Mouse (Mus musculus): ENCODE data around the gene Akt3. TPM values are rescaled to one million over a fixed set of nuclear protein-coding genes. Genes with fewer than 3 reads are reported as not detected.

Akt3 gene
- polyA plus RNA-seq, 1 experiment from 2014 or later, result 9.8 TPM

- Histone ChIP-seq H3K27ac (replicated peaks; ENCODE audit: low read depth, low read length) (no peak overlapping the region), H3K27me3 (ENCODE audit: control insufficient read depth, insufficient read depth, low read length) (no peaks in the 10 kb centered on the region), H3K9me3 (ENCODE audit: control insufficient read depth, low read length) (no peaks in the 10 kb centered on the region), H3K4me2 (ENCODE audit: low read depth, severe bottlenecking) (no peak overlapping the region), H3K9ac (ENCODE audit: low read length) (no peak overlapping the region), H3K4me1 (ENCODE audit: control insufficient read depth, insufficient read depth, low read length) (no peaks in the 10 kb centered on the region), H3K4me3 (ENCODE audit: low read depth, low read length) (no peak overlapping the region), H3K36me3 (ENCODE audit: control insufficient read depth, insufficient read depth, low read length) (no peaks in the 10 kb centered on the region)
- DNase-seq (ENCODE audit: low spot score) (no peak), ATAC-seq (ENCODE audit: insufficient number of reproducible peaks, low FRiP score, low TSS enrichment, low read depth) (no peak)
- 88% methylated on average over 8 of the region's 8 CpGs for WGBS
Measured at GRCm38 (mm10) chr1:177126674-177127073, 131.3 kb downstream of the Akt3 start.

- Histone ChIP-seq H3K9ac (ENCODE audit: low read length) (no peak overlapping the region), H3K36me3 (ENCODE audit: control insufficient read depth, insufficient read depth, low read length) (no peaks in the 10 kb centered on the region), H3K4me3 (ENCODE audit: low read depth, low read length) (no peak overlapping the region), H3K4me1 (ENCODE audit: control insufficient read depth, insufficient read depth, low read length) (no peaks in the 10 kb centered on the region), H3K9me3 (ENCODE audit: control insufficient read depth, low read length) (no peaks in the 10 kb centered on the region), H3K27me3 (ENCODE audit: control insufficient read depth, insufficient read depth, low read length) (no peaks in the 10 kb centered on the region), H3K27ac (replicated peaks; ENCODE audit: low read depth, low read length) (no peak overlapping the region), H3K4me2 (ENCODE audit: low read depth, severe bottlenecking) (no peak overlapping the region)
- 77% methylated on average over 2 of the region's 2 CpGs for WGBS
- no peak for DNase-seq (ENCODE audit: low spot score)
- ATAC-seq (ENCODE audit: insufficient number of reproducible peaks, low FRiP score, low TSS enrichment, low read depth), result no peak
Measured at GRCm38 (mm10) chr1:177110665-177111271, 147.2 kb downstream of the Akt3 start.

- no peaks in the 10 kb centered on the region for H3K27me3 ChIP-seq (ENCODE audit: control insufficient read depth, insufficient read depth, low read length)
- no peak overlapping the region for H3K4me2 ChIP-seq (ENCODE audit: low read depth, severe bottlenecking)
Measured at GRCm38 (mm10) chr1:177090465-177090864, 167.5 kb downstream of the Akt3 start.

GRCm38 (mm10) chr1:177089515-177089914 is 168.5 kb downstream of the Akt3 start:
- H3K9me3 ChIP-seq (ENCODE audit: control insufficient read depth, low read length), result no peaks in the 10 kb centered on the region
- H3K36me3 ChIP-seq (ENCODE audit: control insufficient read depth, insufficient read depth, low read length), result no peaks in the 10 kb centered on the region
- no peak overlapping the region for H3K9ac ChIP-seq (ENCODE audit: low read length)
- ATAC-seq (ENCODE audit: insufficient number of reproducible peaks, low FRiP score, low TSS enrichment, low read depth) (no peak), DNase-seq (ENCODE audit: low spot score) (no peak)
- H3K4me3 ChIP-seq (ENCODE audit: low read depth, low read length), result no peak overlapping the region
- WGBS, result 85% methylated on average over 3 of the region's 3 CpGs
- no peak overlapping the region for H3K27ac ChIP-seq (replicated peaks; ENCODE audit: low read depth, low read length)
- no peaks in the 10 kb centered on the region for H3K27me3 ChIP-seq (ENCODE audit: control insufficient read depth, insufficient read depth, low read length)
- H3K4me1 ChIP-seq (ENCODE audit: control insufficient read depth, insufficient read depth, low read length), result no peaks in the 10 kb centered on the region
- H3K4me2 ChIP-seq (ENCODE audit: low read depth, severe bottlenecking), result no peak overlapping the region

More at GRCm38 (mm10) chr1:177090465-177090864, 167.5 kb downstream of the Akt3 start:
- Histone ChIP-seq H3K27ac (replicated peaks; ENCODE audit: low read depth, low read length) (no peak overlapping the region), H3K36me3 (ENCODE audit: control insufficient read depth, insufficient read depth, low read length) (no peaks in the 10 kb centered on the region), H3K9me3 (ENCODE audit: control insufficient read depth, low read length) (no peaks in the 10 kb centered on the region), H3K9ac (ENCODE audit: low read length) (no peak overlapping the region), H3K4me1 (ENCODE audit: control insufficient read depth, insufficient read depth, low read length) (no peaks in the 10 kb centered on the region), H3K4me3 (ENCODE audit: low read depth, low read length) (no peak overlapping the region)
- 94% methylated on average over 5 of the region's 5 CpGs for WGBS
- ATAC-seq (ENCODE audit: insufficient number of reproducible peaks, low FRiP score, low TSS enrichment, low read depth) (no peak), DNase-seq (ENCODE audit: low spot score) (no peak)

GRCm38 (mm10) chr1:177089048-177089447 is 169.0 kb downstream of the Akt3 start:
- H3K4me3 ChIP-seq (ENCODE audit: low read depth, low read length), result no peak overlapping the region
- no peak for DNase-seq (ENCODE audit: low spot score)
- H3K9ac ChIP-seq (ENCODE audit: low read length), result no peak overlapping the region
- H3K4me2 ChIP-seq (ENCODE audit: low read depth, severe bottlenecking), result no peak overlapping the region
- H3K9me3 ChIP-seq (ENCODE audit: control insufficient read depth, low read length), result no peaks in the 10 kb centered on the region
- H3K36me3 ChIP-seq (ENCODE audit: control insufficient read depth, insufficient read depth, low read length), result no peaks in the 10 kb centered on the region
- H3K27me3 ChIP-seq (ENCODE audit: control insufficient read depth, insufficient read depth, low read length), result no peaks in the 10 kb centered on the region
- 78% methylated on average over 4 of the region's 4 CpGs for WGBS
- no peak overlapping the region for H3K27ac ChIP-seq (replicated peaks; ENCODE audit: low read depth, low read length)
- no peaks in the 10 kb centered on the region for H3K4me1 ChIP-seq (ENCODE audit: control insufficient read depth, insufficient read depth, low read length)
- no peak for ATAC-seq (ENCODE audit: insufficient number of reproducible peaks, low FRiP score, low TSS enrichment, low read depth)

- DNase-seq (ENCODE audit: low spot score), result no peak
- Histone ChIP-seq H3K9me3 (ENCODE audit: control insufficient read depth, low read length) (no peaks in the 10 kb centered on the region), H3K9ac (ENCODE audit: low read length) (no peak overlapping the region), H3K36me3 (ENCODE audit: control insufficient read depth, insufficient read depth, low read length) (no peaks in the 10 kb centered on the region), H3K4me1 (ENCODE audit: control insufficient read depth, insufficient read depth, low read length) (no peaks in the 10 kb centered on the region), H3K4me3 (ENCODE audit: low read depth, low read length) (no peak overlapping the region), H3K27me3 (ENCODE audit: control insufficient read depth, insufficient read depth, low read length) (no peaks in the 10 kb centered on the region), H3K27ac (replicated peaks; ENCODE audit: low read depth, low read length) (no peak overlapping the region), H3K4me2 (ENCODE audit: low read depth, severe bottlenecking) (no peak overlapping the region)
- no peak for ATAC-seq (ENCODE audit: insufficient number of reproducible peaks, low FRiP score, low TSS enrichment, low read depth)
- WGBS, result 81% methylated on average over 1 of the region's 1 CpGs
Measured at GRCm38 (mm10) chr1:177081957-177082645, 175.9 kb downstream of the Akt3 start.

- H3K27ac ChIP-seq (replicated peaks; ENCODE audit: low read depth, low read length), result no peak overlapping the region
- 89% methylated on average over 2 of the region's 2 CpGs for WGBS
Measured at GRCm38 (mm10) chr1:177069161-177069560, 188.8 kb downstream of the Akt3 start.

GRCm38 (mm10) chr1:177067123-177067646 is 190.8 kb downstream of the Akt3 start:
- H3K4me3 ChIP-seq (ENCODE audit: low read depth, low read length), result no peak overlapping the region
- no peak overlapping the region for H3K4me2 ChIP-seq (ENCODE audit: low read depth, severe bottlenecking)
- no peaks in the 10 kb centered on the region for H3K4me1 ChIP-seq (ENCODE audit: control insufficient read depth, insufficient read depth, low read length)
- no peaks in the 10 kb centered on the region for H3K36me3 ChIP-seq (ENCODE audit: control insufficient read depth, insufficient read depth, low read length)
- ATAC-seq (ENCODE audit: insufficient number of reproducible peaks, low FRiP score, low TSS enrichment, low read depth) (no peak), DNase-seq (ENCODE audit: low spot score) (no peak)
- H3K27ac ChIP-seq (replicated peaks; ENCODE audit: low read depth, low read length), result no peak overlapping the region
- no peaks in the 10 kb centered on the region for H3K27me3 ChIP-seq (ENCODE audit: control insufficient read depth, insufficient read depth, low read length)
- H3K9me3 ChIP-seq (ENCODE audit: control insufficient read depth, low read length), result no peaks in the 10 kb centered on the region
- WGBS, result 79% methylated on average over 8 of the region's 8 CpGs
- H3K9ac ChIP-seq (ENCODE audit: low read length), result no peak overlapping the region

More at GRCm38 (mm10) chr1:177069161-177069560, 188.8 kb downstream of the Akt3 start:
- no peaks in the 10 kb centered on the region for H3K4me1 ChIP-seq (ENCODE audit: control insufficient read depth, insufficient read depth, low read length)
- H3K9me3 ChIP-seq (ENCODE audit: control insufficient read depth, low read length), result no peaks in the 10 kb centered on the region
- no peaks in the 10 kb centered on the region for H3K27me3 ChIP-seq (ENCODE audit: control insufficient read depth, insufficient read depth, low read length)
- ATAC-seq (ENCODE audit: insufficient number of reproducible peaks, low FRiP score, low TSS enrichment, low read depth) (no peak), DNase-seq (ENCODE audit: low spot score) (no peak)
- H3K36me3 ChIP-seq (ENCODE audit: control insufficient read depth, insufficient read depth, low read length), result no peaks in the 10 kb centered on the region
- H3K4me3 ChIP-seq (ENCODE audit: low read depth, low read length), result no peak overlapping the region
- H3K9ac ChIP-seq (ENCODE audit: low read length), result no peak overlapping the region
- no peak overlapping the region for H3K4me2 ChIP-seq (ENCODE audit: low read depth, severe bottlenecking)

All from limb, embryonic 11.5 days (tissue).